Mouse (Mus musculus) spleen, adult 12 weeks (tissue): Measurements from ENCODE around the gene Kynu.

Experiments used
- DNase-seq: peaks from one replicate; pipeline ENCODE4 v3.0.0; 2022; ENCODE audit warnings: low spot score

Kynu gene

GRCm38 (mm10) chr2:43669588-43669987 lies 114.5 kb downstream of the Kynu start:
- no peak for DNase-seq

GRCm38 (mm10) chr2:43673619-43674018 lies 118.5 kb downstream of the Kynu start:
- peak; percentile 17 for DNase-seq

- DNase-seq = no peak
Observed at GRCm38 (mm10) chr2:43674098-43674497, 119.0 kb downstream of the Kynu start.

GRCm38 (mm10) chr2:43675277-43675676 lies 120.1 kb downstream of the Kynu start:
- DNase-seq = no peak

GRCm38 (mm10) chr2:43690402-43690801 lies 135.3 kb downstream of the Kynu start:
- no peak for DNase-seq

- no peak for DNase-seq
Observed at GRCm38 (mm10) chr2:43691290-43691689, 136.2 kb downstream of the Kynu start.

- no peak for DNase-seq
Observed at GRCm38 (mm10) chr2:43695635-43696034, 140.5 kb downstream of the Kynu start.

GRCm38 (mm10) chr2:43712611-43713138 lies 157.5 kb downstream of the Kynu start:
- no peak for DNase-seq

- DNase-seq = no peak
Observed at GRCm38 (mm10) chr2:43722446-43723103, 167.4 kb downstream of the Kynu start.

- DNase-seq = no peak
Observed at GRCm38 (mm10) chr2:43723104-43723541, 168.0 kb downstream of the Kynu start.

- DNase-seq = no peak
Observed at GRCm38 (mm10) chr2:43727181-43727580, 172.1 kb downstream of the Kynu start.

- DNase-seq = no peak
Observed at GRCm38 (mm10) chr2:43727693-43728092, 172.6 kb downstream of the Kynu start.

- no peak for DNase-seq
Observed at GRCm38 (mm10) chr2:43728831-43729230, 173.7 kb downstream of the Kynu start.
